Mouse (Mus musculus): ENCODE measurements at regions not wholly inside any gene's neighbourhood (a gene's known extent, or its start where the extent isn't known, plus 50 kb on each side); places are given as distances from the start of the nearest gene placed in this dataset.
"Not testable (repeated sequence)": the region's sequence is repeated elsewhere in the genome, so short reads cannot be mapped to it uniquely, and the experiment has no call there.

GRCm38 (mm10) chr2:135525779-135526178 is 133.0 kb upstream of the Plcb4 start:
- no peak for DNase-seq (ENCODE audit: low read depth, low spot score)

GRCm38 (mm10) chr2:135529619-135530018 is 129.2 kb upstream of the Plcb4 start:
- DNase-seq (ENCODE audit: low read depth, low spot score) = no peak

GRCm38 (mm10) chr2:135536303-135536871 is 122.4 kb upstream of the Plcb4 start:
- DNase-seq (ENCODE audit: low read depth, low spot score) = no peak

- DNase-seq (ENCODE audit: low read depth, low spot score) = peak; percentile 43
These were observed 120.8 kb upstream of the Plcb4 start for GRCm38 (mm10) chr2:135538022-135538421.

- DNase-seq (ENCODE audit: low read depth, low spot score) = peak; percentile 94
These were observed 117.8 kb upstream of the Plcb4 start for GRCm38 (mm10) chr2:135541058-135541457.

GRCm38 (mm10) chr2:135541930-135542329 is 116.9 kb upstream of the Plcb4 start:
- no peak for DNase-seq (ENCODE audit: low read depth, low spot score)

- no peak for DNase-seq (ENCODE audit: low read depth, low spot score)
These were observed 113.9 kb upstream of the Plcb4 start for GRCm38 (mm10) chr2:135544882-135545281.

GRCm38 (mm10) chr2:135547966-135548365 is 110.8 kb upstream of the Plcb4 start:
- no peak for DNase-seq (ENCODE audit: low read depth, low spot score)

GRCm38 (mm10) chr2:135553031-135553430 is 105.8 kb upstream of the Plcb4 start:
- DNase-seq (ENCODE audit: low read depth, low spot score) = no peak

GRCm38 (mm10) chr2:135558026-135558425 is 100.8 kb upstream of the Plcb4 start:
- not testable (repeated sequence) for DNase-seq (ENCODE audit: low read depth, low spot score)

GRCm38 (mm10) chr2:135559328-135559727 is 99.5 kb upstream of the Plcb4 start:
- no peak for DNase-seq (ENCODE audit: low read depth, low spot score)

GRCm38 (mm10) chr2:135559933-135560710 is 98.7 kb upstream of the Plcb4 start:
- DNase-seq (ENCODE audit: low read depth, low spot score) = no peak

GRCm38 (mm10) chr2:135560856-135561255 is 98.0 kb upstream of the Plcb4 start:
- no peak for DNase-seq (ENCODE audit: low read depth, low spot score)

GRCm38 (mm10) chr2:135561716-135562115 is 97.1 kb upstream of the Plcb4 start:
- no peak for DNase-seq (ENCODE audit: low read depth, low spot score)

- peak; percentile 94 for DNase-seq (ENCODE audit: low read depth, low spot score)
These were observed 96.5 kb upstream of the Plcb4 start for GRCm38 (mm10) chr2:135562140-135562890.

- DNase-seq (ENCODE audit: low read depth, low spot score) = peak; percentile 27
These were observed 94.6 kb upstream of the Plcb4 start for GRCm38 (mm10) chr2:135564231-135564630.

- no peak for DNase-seq (ENCODE audit: low read depth, low spot score)
These were observed 90.5 kb upstream of the Plcb4 start for GRCm38 (mm10) chr2:135568350-135568749.

- DNase-seq (ENCODE audit: low read depth, low spot score) = no peak
These were observed 87.2 kb upstream of the Plcb4 start for GRCm38 (mm10) chr2:135571599-135571998.

- no peak for DNase-seq (ENCODE audit: low read depth, low spot score)
These were observed 81.6 kb upstream of the Plcb4 start for GRCm38 (mm10) chr2:135577228-135577627.

- peak; percentile 19 for DNase-seq (ENCODE audit: low read depth, low spot score)
These were observed 80.7 kb upstream of the Plcb4 start for GRCm38 (mm10) chr2:135578135-135578534.

GRCm38 (mm10) chr2:135579514-135579913 is 79.3 kb upstream of the Plcb4 start:
- no peak for DNase-seq (ENCODE audit: low read depth, low spot score)

- no peak for DNase-seq (ENCODE audit: low read depth, low spot score)
These were observed 78.8 kb upstream of the Plcb4 start for GRCm38 (mm10) chr2:135580051-135580450.

- DNase-seq (ENCODE audit: low read depth, low spot score) = no peak
These were observed 76.5 kb upstream of the Plcb4 start for GRCm38 (mm10) chr2:135582341-135582740.
